In the genomic region with DNA sequence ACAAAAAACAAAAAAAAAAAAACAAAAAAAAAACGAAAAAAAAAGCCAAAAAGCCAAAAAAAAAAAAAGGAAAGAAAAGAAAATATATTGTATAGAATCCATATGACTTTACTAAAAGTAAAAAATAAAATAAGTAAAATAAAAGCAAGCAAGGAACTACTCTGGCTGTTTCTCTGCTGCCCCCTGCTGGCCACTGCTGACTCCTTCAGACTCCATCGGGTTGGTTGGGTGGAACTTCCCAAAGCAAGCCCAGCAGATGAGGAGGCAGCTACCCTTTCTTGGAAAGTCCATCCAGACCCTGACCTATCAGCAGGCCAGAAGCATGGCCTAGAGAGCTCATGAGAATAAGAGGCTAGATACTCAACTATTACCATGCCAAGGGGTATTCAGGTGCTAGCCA, we compare ENCODE assay signal across 10 mouse cellular contexts. TPM values are rescaled to one million over a fixed set of nuclear protein-coding genes. Genes with fewer than 3 reads are reported as not detected.
DNase-seq lines count a peak whose midpoint lies in the region; ATAC-seq lines count a peak whose summit lies in the region.
"Had no signal": no experiment of that assay in that cellular context is flagged by ENCODE, and none has a peak within 500 bp of the region (broad histone marks: within the 10 kb centered on the region; RNA-seq: fewer than 3 reads in every experiment).

No protein-coding gene starts in this region.

- no peak overlapping the region for H3K27ac ChIP-seq in kidney, embryonic 14.5 days (ENCODE audit: low read depth, low read length)
- no peak overlapping the region for H3K27ac ChIP-seq in limb, embryonic 10.5 days
- no peak overlapping the region for H3K27ac ChIP-seq in neural tube, embryonic 14.5 days (ENCODE audit: low read depth, low read length)
- H3K27ac ChIP-seq: embryonic facial prominence, embryonic 13.5 days; macrophage had no signal

- no peak overlapping the region for H3K4me3 ChIP-seq in kidney, embryonic 14.5 days (ENCODE audit: low read length)
- H3K4me3 ChIP-seq in limb, embryonic 10.5 days: no peak overlapping the region
- no peak overlapping the region for H3K4me3 ChIP-seq in neural tube, embryonic 14.5 days (ENCODE audit: low read depth, low read length)
- H3K4me3 ChIP-seq: embryonic facial prominence, embryonic 13.5 days had no signal

- no peaks in the 10 kb centered on the region for H3K9me3 ChIP-seq in kidney, embryonic 14.5 days (ENCODE audit: control insufficient read depth, low read length)
- no peaks in the 10 kb centered on the region for H3K9me3 ChIP-seq in limb, embryonic 10.5 days (replicated peaks)
- H3K9me3 ChIP-seq in neural tube, embryonic 14.5 days (ENCODE audit: control insufficient read depth, low read length): no peaks in the 10 kb centered on the region
- H3K9me3 ChIP-seq: embryonic facial prominence, embryonic 13.5 days had no signal

- no peak overlapping the region for H3K4me2 ChIP-seq in kidney, embryonic 14.5 days (replicated peaks; ENCODE audit: low read depth, low read length)
- H3K4me2 ChIP-seq in neural tube, embryonic 14.5 days (ENCODE audit: low read depth, low read length): no peak overlapping the region
- H3K4me2 ChIP-seq: embryonic facial prominence, embryonic 13.5 days had no signal

- no peaks in the 10 kb centered on the region for H3K36me3 ChIP-seq in kidney, embryonic 14.5 days (ENCODE audit: control insufficient read depth, insufficient read depth, low read length)
- no peaks in the 10 kb centered on the region for H3K36me3 ChIP-seq in limb, embryonic 10.5 days
- no peaks in the 10 kb centered on the region for H3K36me3 ChIP-seq in neural tube, embryonic 14.5 days (ENCODE audit: control insufficient read depth, insufficient read depth, low read length)
- H3K36me3 ChIP-seq: embryonic facial prominence, embryonic 13.5 days had no signal

- no peaks in the 10 kb centered on the region for H3K27me3 ChIP-seq in kidney, embryonic 14.5 days (ENCODE audit: control insufficient read depth, insufficient read depth, low read length)
- H3K27me3 ChIP-seq in limb, embryonic 10.5 days (ENCODE audit: low read depth, poor library complexity, severe bottlenecking): 0 out of 2 replicates have a peak, but pooled peaks cover 12% of the 10 kb centered on the region
- no peaks in the 10 kb centered on the region for H3K27me3 ChIP-seq in neural tube, embryonic 14.5 days (ENCODE audit: control insufficient read depth, insufficient read depth, low read length)

- H3K4me1 ChIP-seq in kidney, embryonic 14.5 days (ENCODE audit: control insufficient read depth, insufficient read depth, low read length): no peaks in the 10 kb centered on the region
- H3K4me1 ChIP-seq in limb, embryonic 10.5 days: peaks cover 15% of the 10 kb centered on the region
- H3K4me1 ChIP-seq in neural tube, embryonic 14.5 days (ENCODE audit: control insufficient read depth, insufficient read depth, low read length): no peaks in the 10 kb centered on the region

- no peak overlapping the region for H3K9ac ChIP-seq in kidney, embryonic 14.5 days (ENCODE audit: low read depth, low read length)
- no peak overlapping the region for H3K9ac ChIP-seq in neural tube, embryonic 14.5 days (replicated peaks; ENCODE audit: low read depth, low read length)
- H3K9ac ChIP-seq: embryonic facial prominence, embryonic 13.5 days had no signal

- intact Hi-C loops in heart, postnatal 36 days (cut with DNase I): loop anchor here (2.0 kb wide), 1 partner anchor 48 kb away; a partner anchor contains a TSS

- ATAC-seq in kidney, embryonic 14.5 days (ENCODE audit: low FRiP score, low TSS enrichment): no peak
- 0 out of 2 replicates have a peak, but pooled peaks have one; percentile 21 for ATAC-seq in neural tube, embryonic 14.5 days (ENCODE audit: low read depth)

- 2% methylated on average over 2 of the region's 2 CpGs for WGBS in kidney, embryonic 14.5 days
- 0% methylated on average over 2 of the region's 2 CpGs for WGBS in limb, embryonic 10.5 days
- 0% methylated on average over 2 of the region's 2 CpGs for WGBS in neural tube, embryonic 14.5 days

- peak; percentile 47 for DNase-seq in kidney, adult 11 months
- DNase-seq in NIH3T3 (ENCODE audit: low read depth): peak; percentile 92
- peak; percentile 70 to 84 for DNase-seq in cerebellum, postnatal 25 days
- DNase-seq in heart, postnatal 36 days: peak; percentile 61 to 79
- peak; percentile 91 for DNase-seq in limb, embryonic 10.5 days (ENCODE audit: low spot score)
- peak; percentile 31 to 78 for DNase-seq in thymus, postnatal 10 days (ENCODE audit: low spot score in 2 of 2)

RNA-seq across cellular contexts. Expression of a gene that starts 4.6 kb away (rescaled TPM):
- polyA plus RNA-seq in kidney, embryonic 14.5 days (2014; fragmentation: Nextera tagmentation; extraction: Ambion mirVana): not detected in 2 replicates
- total RNA-seq in heart, postnatal 36 days (2021): under 1 TPM; 0.11 to 0.19 TPM
- polyA plus RNA-seq in limb, embryonic 10.5 days (2016; fragmentation: Nextera tagmentation; extraction: Ambion mirVana): not detected in 2 replicates
- polyA plus RNA-seq in neural tube, embryonic 14.5 days (2014; fragmentation: Nextera tagmentation; extraction: Ambion mirVana): not detected in 2 replicates
- polyA plus RNA-seq: embryonic facial prominence, embryonic 13.5 days; macrophage had no signal

RNA-seq across cellular contexts. Expression of a gene that starts 20.4 kb away (rescaled TPM):
- 0.76 and 1.1 TPM in 2 replicates for polyA plus RNA-seq in kidney, embryonic 14.5 days (2014; fragmentation: Nextera tagmentation; extraction: Ambion mirVana)
- under 1 TPM; 0.16 to 0.17 TPM for total RNA-seq in heart, postnatal 36 days (2021)
- 0.23 and 0.68 TPM in 2 replicates for polyA plus RNA-seq in limb, embryonic 10.5 days (2016; fragmentation: Nextera tagmentation; extraction: Ambion mirVana)
- polyA plus RNA-seq in neural tube, embryonic 14.5 days (2014; fragmentation: Nextera tagmentation; extraction: Ambion mirVana): 0.31 and 1.1 TPM in 2 replicates
- polyA plus RNA-seq: macrophage had no signal

RNA-seq across cellular contexts. Expression of a gene that starts 47.9 kb away (rescaled TPM):
- 0.55 and 0.64 TPM in 2 replicates for polyA plus RNA-seq in kidney, embryonic 14.5 days (2014; fragmentation: Nextera tagmentation; extraction: Ambion mirVana)
- under 1 TPM; 0.38 to 0.44 TPM for total RNA-seq in heart, postnatal 36 days (2021)
- polyA plus RNA-seq in limb, embryonic 10.5 days (2016; fragmentation: Nextera tagmentation; extraction: Ambion mirVana): 1.5 and 1.7 TPM in 2 replicates
- 0.29 and 0.62 TPM in 2 replicates for polyA plus RNA-seq in neural tube, embryonic 14.5 days (2014; fragmentation: Nextera tagmentation; extraction: Ambion mirVana)
